Mouse (Mus musculus): ENCODE results near the gene Cacna2d1.

Gene Cacna2d1

GRCm38 (mm10) chr5:16265385-16265784 lies 330.9 kb downstream of the Cacna2d1 start:
- no peak for DNase-seq (ENCODE audit: low spot score)

GRCm38 (mm10) chr5:16277058-16277457 lies 342.6 kb downstream of the Cacna2d1 start:
- DNase-seq (ENCODE audit: low spot score) = no peak

GRCm38 (mm10) chr5:16281229-16281628 lies 346.7 kb downstream of the Cacna2d1 start:
- no peak for DNase-seq (ENCODE audit: low spot score)

- no peak for DNase-seq (ENCODE audit: low spot score)
These were observed 358.7 kb downstream of the Cacna2d1 start for GRCm38 (mm10) chr5:16293223-16293622.

- DNase-seq (ENCODE audit: low spot score) = no peak
These were observed 359.3 kb downstream of the Cacna2d1 start for GRCm38 (mm10) chr5:16293825-16294224.

GRCm38 (mm10) chr5:16294708-16295107 lies 360.2 kb downstream of the Cacna2d1 start:
- no peak for DNase-seq (ENCODE audit: low spot score)

GRCm38 (mm10) chr5:16297170-16297771 lies 362.8 kb downstream of the Cacna2d1 start:
- DNase-seq (ENCODE audit: low spot score) = no peak

- no peak for DNase-seq (ENCODE audit: low spot score)
These were observed 365.1 kb downstream of the Cacna2d1 start for GRCm38 (mm10) chr5:16299631-16300030.

- peak; percentile 21 for DNase-seq (ENCODE audit: low spot score)
These were observed 374.9 kb downstream of the Cacna2d1 start for GRCm38 (mm10) chr5:16309168-16310006.

- DNase-seq (ENCODE audit: low spot score) = no peak
These were observed 379.8 kb downstream of the Cacna2d1 start for GRCm38 (mm10) chr5:16314242-16314641.

GRCm38 (mm10) chr5:16315983-16316390 lies 381.5 kb downstream of the Cacna2d1 start:
- no peak for DNase-seq (ENCODE audit: low spot score)

GRCm38 (mm10) chr5:16317680-16318242 lies 383.3 kb downstream of the Cacna2d1 start:
- no peak for DNase-seq (ENCODE audit: low spot score)

GRCm38 (mm10) chr5:16326610-16327009 lies 392.1 kb downstream of the Cacna2d1 start:
- no peak for DNase-seq (ENCODE audit: low spot score)

- no peak for DNase-seq (ENCODE audit: low spot score)
These were observed 410.9 kb downstream of the Cacna2d1 start for GRCm38 (mm10) chr5:16345393-16345792.

- DNase-seq (ENCODE audit: low spot score) = no peak
These were observed 421.3 kb downstream of the Cacna2d1 start for GRCm38 (mm10) chr5:16355816-16356215.

- no peak for DNase-seq (ENCODE audit: low spot score)
These were observed 423.2 kb downstream of the Cacna2d1 start for GRCm38 (mm10) chr5:16357709-16358108.

GRCm38 (mm10) chr5:16362076-16362475 lies 427.6 kb downstream of the Cacna2d1 start:
- DNase-seq (ENCODE audit: low spot score) = no peak

- DNase-seq (ENCODE audit: low spot score) = no peak
These were observed 428.7 kb downstream of the Cacna2d1 start for GRCm38 (mm10) chr5:16363171-16363570.

- DNase-seq (ENCODE audit: low spot score) = no peak
These were observed 436.2 kb downstream of the Cacna2d1 start for GRCm38 (mm10) chr5:16370706-16371105.

- no peak for DNase-seq (ENCODE audit: low spot score)
These were observed 439.5 kb downstream of the Cacna2d1 start for GRCm38 (mm10) chr5:16373966-16374365.

GRCm38 (mm10) chr5:16376329-16376908 lies 441.9 kb downstream of the Cacna2d1 start:
- no peak for DNase-seq (ENCODE audit: low spot score)

- DNase-seq (ENCODE audit: low spot score) = no peak
These were observed 475.5 kb downstream of the Cacna2d1 start for GRCm38 (mm10) chr5:16410011-16410410.

- DNase-seq (ENCODE audit: low spot score) = no peak
These were observed 480.2 kb downstream of the Cacna2d1 start for GRCm38 (mm10) chr5:16414693-16415092.
